Mouse (Mus musculus) T-helper 2 cell (primary cell): ENCODE data around the gene Syp.

Experiments used
- in situ Hi-C: fragments of 300-600 bp; cut with MboI, MseI; formaldehyde crosslinking; loops from one replicate; pipeline ENCODE4 v1.15.1; 2025; ENCODE audit warnings: high pct_unique_total_duplicates

The Syp gene

DNA sequence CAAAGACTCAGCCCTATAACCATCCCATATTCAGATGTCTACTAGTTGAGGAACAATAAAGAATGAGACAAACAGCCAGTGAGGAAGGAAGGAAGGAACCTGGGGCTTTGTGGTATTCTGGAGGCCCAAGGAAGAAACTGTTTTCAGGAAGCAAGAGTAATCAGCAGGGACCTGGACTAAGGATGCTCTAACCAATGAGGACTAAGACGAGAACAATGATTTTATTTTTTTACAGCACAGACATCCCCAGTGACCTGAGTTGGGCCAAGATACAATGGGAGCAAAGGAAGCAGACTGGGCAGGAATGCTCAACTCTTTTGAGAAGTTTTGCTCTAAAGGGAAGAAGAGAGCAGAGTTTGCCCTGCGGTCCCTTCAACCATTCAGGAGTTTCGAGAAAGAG, 24.7 kb downstream of the Syp start:
- in situ Hi-C loops: no loop called here

DNA sequence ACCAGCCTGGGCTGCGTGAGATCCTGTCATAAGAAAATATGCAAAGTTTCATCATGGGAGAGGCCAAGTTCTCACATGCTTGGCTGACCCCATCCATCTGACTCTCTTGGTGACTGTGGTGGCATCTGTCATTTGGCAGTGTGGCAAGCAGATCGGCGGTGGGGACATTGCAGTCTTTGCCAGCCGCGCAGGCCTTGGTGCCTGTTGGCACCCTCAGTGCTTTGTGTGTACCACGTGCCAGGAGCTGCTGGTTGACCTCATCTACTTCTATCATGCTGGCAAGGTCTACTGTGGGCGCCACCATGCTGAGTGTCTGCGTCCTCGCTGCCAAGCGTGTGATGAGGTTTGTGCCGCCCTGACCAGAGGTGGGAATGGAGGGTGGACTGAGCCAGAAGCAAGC, 26.5 kb downstream of the Syp start:
- in situ Hi-C loops: no loop called here

DNA sequence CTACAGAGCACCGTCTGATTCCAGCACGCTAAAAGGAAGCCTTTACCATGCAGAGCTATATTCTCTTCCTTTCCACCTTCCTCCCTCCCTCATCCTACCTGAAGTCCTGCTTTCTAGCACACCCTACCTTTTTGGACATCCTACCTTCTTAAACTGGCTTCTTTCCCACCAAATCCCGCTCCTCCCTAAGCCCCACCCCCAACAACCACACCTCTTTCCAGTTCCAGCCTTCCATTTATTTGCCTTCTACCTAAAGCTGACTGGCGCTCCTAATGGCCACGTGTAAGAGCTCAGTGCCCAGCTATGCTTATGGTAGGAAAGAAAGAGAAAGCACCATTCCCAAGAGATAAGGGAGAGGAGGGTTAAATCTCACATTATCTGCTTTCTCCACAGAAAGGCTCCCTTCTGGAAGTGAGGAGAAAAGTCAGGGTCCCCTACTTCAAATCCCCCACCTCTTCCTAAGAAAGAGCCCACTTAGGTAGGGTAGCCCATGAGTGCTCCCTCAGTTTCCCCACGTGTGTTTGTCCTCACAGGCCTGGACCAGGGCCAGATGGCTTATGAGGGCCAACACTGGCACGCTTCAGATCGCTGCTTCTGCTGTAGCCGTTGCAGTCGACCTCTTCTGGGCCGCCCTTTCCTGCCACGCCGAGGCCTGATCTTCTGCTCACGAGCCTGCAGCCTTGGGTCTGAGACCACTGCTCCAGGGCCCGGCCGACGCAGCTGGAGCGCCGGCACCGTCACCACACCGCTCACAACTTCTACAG, 27.6 kb downstream of the Syp start:
- in situ Hi-C loops: no loop called here

- in situ Hi-C loops: no loop called here
Observed at GRCm38 (mm10) chrX:7670390-7670881, 32.2 kb downstream of the Syp start.

GRCm38 (mm10) chrX:7670921-7671623, 32.8 kb downstream of the Syp start, which contains the start of gene Plp2:
Gene Plp2, minus strand, starts transcription at chrX:7671390.
- in situ Hi-C loops: no loop called here

GRCm38 (mm10) chrX:7672739-7673138, 34.5 kb downstream of the Syp start:
- in situ Hi-C loops: no loop called here

DNA sequence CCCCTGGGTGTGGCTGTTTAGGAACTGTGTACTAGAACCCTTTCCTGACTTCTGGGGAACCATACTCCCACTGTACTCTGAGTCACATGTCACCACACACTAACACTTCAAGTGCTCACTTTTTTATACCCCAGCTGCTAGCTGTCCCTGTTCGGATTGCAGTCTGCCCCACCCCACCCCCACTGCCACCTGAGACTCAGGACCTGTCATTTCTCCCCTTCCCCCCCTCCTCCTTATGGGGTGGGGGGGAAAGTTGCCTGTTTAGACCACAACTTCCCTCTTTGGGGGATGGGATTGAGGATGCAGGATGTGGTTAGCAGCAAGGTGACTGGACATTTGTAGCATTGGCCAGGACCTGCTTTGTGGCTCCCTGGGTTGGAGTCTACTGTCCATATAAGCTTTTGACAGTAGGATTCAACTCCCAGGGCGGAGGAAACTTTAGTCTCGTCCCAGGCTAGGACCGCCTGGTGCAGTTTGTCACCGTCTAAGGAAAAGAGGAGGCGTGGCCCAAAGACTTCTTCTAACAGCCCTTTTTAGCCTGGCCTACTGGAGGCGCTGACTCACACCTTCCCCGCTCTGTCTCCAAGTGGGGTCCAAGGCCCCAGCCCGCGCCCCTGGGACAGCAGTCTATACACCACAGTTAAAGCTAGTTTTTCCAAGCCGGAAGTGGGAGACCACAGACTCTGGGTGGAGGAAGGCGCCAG, 35.5 kb downstream of the Syp start:
- in situ Hi-C loops: no loop called here

- in situ Hi-C loops: no loop called here
Observed at GRCm38 (mm10) chrX:7674284-7675000, 36.2 kb downstream of the Syp start.

- in situ Hi-C loops: loop anchor here (5.0 kb wide), 1 partner anchor 33 kb away; no protein-coding TSS in a partner anchor
Observed at GRCm38 (mm10) chrX:7675001-7675380, 36.7 kb downstream of the Syp start.

- in situ Hi-C loops: loop anchor here (5.0 kb wide), 1 partner anchor 37 kb away; no protein-coding TSS in a partner anchor
Observed at GRCm38 (mm10) chrX:7678986-7679385, 40.7 kb downstream of the Syp start.

DNA sequence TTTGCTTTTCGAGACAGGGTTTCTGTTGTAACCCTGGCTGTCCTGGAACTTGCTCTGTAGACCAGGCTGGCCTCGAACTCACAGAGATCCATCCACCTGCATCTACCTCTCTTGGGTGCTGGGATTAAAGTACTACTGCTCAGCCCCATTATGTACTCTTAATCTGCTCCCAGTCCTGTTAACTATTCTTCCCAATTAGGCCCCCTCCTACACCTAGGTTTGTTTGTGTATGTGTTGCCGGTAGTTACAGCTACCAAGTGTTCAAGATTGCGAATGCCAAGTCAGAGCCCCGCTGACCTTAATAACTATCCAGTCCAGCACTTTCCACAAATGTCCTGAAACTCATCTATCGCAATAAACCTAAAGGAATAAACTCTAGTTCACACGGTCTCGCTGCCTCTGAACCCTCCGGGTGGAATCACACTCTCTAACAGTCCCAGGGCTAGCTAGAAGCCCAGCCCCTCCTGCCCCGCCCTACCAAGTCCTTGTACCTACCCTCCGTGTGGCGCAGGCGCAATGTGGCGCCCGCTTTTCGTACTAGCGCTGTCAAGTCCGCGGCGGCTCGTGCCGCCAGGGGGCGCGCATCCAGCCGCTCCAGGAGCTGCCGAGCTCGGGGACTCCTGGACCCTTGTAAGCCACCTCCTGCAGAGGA, 41.3 kb downstream of the Syp start:
- in situ Hi-C loops: loop anchor here (5.0 kb wide), 1 partner anchor 37 kb away; no protein-coding TSS in a partner anchor

DNA sequence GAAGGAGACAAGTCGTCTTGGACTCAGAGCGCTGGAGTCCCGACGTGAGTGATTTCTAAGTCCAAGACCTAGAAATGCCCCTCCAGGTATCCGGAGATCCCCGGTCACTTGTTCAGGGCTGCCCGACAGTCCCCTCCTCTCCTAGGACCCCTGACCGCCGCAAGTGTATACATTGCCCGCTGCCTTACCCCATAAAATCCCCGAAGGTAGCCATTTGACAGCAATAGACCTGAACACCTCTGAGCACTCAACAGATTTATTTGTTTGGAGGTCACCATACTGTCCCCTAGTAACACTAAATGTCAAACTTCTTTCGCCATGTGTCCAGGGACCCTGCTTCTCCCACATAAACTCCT, 41.8 kb downstream of the Syp start:
- in situ Hi-C loops: no loop called here

GRCm38 (mm10) chrX:7680864-7681263, 42.6 kb downstream of the Syp start, which contains the start of gene Magix:
Gene Magix, minus strand, starts transcription at chrX:7681251.
- in situ Hi-C loops: no loop called here

DNA sequence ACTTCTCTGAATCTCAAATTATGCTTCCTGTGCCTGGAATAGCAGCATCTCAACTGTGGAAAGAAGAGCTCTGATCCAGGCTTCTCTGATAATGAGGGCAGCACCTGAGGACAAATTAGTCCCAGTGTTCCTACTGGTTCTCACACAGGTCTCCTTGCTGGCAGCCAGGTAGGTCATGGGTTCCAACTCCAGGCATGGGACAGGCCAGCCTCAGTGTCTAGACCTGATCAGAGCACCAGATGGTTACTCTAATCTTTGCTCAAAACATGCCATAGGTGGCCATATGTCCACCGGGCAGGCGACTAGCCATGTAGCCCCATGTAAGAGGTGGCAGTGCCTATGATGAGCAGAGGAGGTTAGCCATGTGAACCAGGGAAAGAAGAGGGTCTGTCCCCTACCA, 50.0 kb downstream of the Syp start:
- in situ Hi-C loops: no loop called here

DNA sequence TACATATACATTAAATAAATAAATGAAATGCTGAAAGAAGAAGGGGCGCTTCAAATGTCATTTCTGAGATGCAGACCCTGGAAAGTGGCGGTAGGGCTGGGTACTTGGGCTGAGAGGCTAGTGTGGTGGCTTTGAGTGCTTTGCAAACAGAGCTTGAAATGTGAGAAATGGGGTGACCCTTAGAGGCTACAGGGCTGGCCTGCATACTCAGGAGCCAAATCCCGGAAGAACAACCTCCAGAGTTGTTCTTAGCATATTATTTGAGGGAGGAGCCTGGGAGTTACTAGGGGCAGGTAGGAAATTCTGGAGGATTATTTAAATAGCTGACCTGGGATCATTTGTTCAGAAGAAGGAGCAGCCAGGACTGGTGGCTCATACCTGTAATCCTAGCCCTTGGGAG, 52.2 kb downstream of the Syp start:
- in situ Hi-C loops: no loop called here

- in situ Hi-C loops: no loop called here
Observed at GRCm38 (mm10) chrX:7692862-7693261, 54.6 kb downstream of the Syp start.

GRCm38 (mm10) chrX:7696520-7696919, 58.2 kb downstream of the Syp start:
- in situ Hi-C loops: no loop called here

GRCm38 (mm10) chrX:7696954-7697381, 58.7 kb downstream of the Syp start, which contains the start of gene Gpkow:
Gene Gpkow, plus strand, starts transcription at chrX:7697131.
- in situ Hi-C loops: no loop called here
